Mouse (Mus musculus): ENCODE results near the gene Sipa1.
A peak's percentile ranks its signal among the peaks of the same experiment; 100 is the strongest.
"Not testable (repeated sequence)": the region's sequence is repeated elsewhere in the genome, so short reads cannot be mapped to it uniquely, and the experiment has no call there.

Sipa1 gene

DNA sequence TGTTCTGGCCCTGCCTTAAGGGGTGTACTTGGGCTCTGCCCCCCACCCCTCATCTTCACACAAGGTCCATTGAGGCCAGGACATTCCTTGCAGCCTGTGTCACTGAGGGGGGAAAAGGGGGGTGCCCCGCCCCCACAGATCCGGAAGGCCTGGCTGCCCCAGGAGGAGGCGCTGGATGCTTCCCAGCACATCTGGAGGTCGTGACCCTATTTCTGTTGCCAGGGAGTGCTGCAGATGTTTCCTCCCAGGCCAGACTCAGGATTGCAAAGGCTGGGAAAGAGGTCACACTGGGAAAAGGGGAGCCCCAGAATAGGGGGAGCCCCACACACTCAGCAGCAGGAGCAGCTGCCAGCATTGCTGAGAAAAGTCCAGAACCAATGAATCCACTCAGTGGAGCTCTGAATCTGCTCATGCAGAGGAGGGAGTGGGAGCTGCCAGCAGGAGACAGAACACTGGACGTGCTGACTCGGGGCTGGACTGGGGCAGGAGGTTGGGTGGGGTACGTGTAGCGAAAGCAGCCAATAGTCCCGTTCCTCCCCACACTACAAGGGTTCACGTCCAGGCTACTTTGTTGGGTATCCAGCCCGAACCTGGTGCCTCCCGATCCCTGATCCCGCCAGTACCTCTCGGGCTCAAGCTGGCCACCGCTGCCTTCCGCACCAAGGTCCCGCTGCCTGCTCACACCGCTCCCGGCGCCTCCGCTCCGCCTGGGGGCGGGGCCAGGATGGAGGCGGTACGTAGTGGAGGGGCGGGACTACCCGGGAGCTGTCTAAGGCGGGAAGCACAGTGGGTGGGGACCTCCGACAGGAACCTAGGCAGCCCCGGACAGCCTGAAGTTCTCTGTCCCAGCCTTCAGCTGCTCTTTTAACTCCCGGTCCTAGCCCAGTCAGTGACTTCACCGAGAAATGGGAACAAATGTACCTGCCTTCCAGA is at the start of gene Sipa1:
Sipa1 (minus strand) TSS at position 727 of the 933 bp plus-strand sequence.
- DNase-seq (ENCODE audit: low spot score) = peak; percentile 87

DNA sequence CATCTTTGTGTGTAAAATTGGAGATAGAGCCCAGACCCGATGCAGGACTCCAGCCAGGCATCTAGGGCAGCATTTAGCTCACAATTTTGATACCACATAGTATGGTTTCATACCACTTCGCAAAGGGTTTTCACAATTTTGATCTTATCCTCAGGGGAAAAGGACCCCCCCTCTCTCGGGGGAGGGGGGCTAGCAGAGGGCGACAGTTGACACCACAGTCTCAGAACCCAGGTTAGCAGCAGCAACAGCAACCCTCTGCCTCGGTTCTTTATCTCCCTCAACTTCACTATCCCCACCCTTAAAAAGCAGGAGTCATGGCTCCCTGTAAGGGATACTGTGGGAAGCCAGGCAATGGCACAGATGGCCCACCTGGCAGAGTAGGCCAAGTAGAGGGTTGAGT is 49.7 kb upstream of the Sipa1 start:
- no peak for DNase-seq (ENCODE audit: low spot score)

DNA sequence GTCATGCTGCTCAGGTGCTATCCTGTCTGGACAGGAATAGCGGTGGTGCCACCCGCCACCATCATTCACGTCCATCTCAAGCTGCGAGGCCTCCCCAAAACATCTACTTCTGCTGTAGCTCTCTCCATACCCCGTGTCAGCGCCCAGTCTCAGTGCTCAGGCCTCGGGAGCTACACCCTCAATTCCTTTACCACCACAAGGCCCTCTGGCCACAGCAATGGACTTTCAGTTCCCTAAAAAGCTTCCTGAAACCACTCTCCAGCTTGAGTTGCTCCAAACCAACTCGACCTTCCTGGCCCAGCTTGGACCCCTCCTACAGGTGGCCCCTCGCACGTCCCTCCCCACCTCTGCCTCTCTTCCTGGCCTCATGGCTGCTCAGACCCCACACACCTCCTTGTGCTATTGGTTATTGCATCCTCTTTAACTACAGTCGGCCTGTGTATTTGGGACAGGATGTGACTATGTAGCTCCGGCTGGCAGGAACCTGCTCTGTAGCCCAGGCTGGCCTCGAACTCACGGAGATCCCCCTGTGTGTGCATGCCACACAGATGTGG is 48.5 kb upstream of the Sipa1 start:
- DNase-seq (ENCODE audit: low spot score) = no peak

DNA sequence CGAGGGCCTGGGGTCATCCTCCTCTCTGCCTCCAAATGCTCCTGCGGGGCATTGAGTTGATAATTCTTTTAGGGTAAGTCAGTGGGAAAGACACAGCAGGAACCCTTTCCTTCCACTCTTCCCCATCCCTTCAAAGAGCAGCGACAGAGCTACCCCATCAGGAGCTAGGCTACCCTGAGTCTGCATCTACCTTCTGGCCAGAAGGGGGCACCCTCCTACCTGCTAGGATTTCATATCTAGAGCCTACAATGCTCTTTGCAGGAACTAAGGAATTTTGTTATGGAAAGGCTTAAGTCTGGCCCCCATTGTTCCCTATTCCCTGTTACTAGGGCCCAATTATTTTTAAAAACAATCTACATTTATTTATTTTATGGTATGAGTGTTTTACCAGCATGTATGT is 47.7 kb upstream of the Sipa1 start:
- no peak for DNase-seq (ENCODE audit: low spot score)

DNA sequence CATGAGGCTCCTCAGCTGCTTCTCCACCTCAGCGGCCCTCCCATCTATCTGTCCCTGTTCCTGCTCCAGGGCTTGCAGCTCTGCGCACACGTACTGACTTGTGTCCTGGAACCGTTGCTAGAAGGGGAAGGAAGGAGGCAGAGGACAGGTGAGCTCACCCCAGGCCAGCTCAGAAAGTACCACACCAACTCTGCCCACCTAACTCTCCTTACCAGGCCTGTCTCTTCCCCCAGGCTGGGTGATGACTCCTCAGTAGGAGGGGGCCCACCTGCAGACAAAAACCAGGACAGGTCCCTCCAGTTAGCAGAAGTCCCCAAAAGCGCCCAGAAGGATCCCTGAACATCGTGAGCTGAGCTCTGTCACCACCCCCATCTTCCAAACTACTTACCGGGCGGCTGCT is 47.1 kb upstream of the Sipa1 start:
- no peak for DNase-seq (ENCODE audit: low spot score)

DNA sequence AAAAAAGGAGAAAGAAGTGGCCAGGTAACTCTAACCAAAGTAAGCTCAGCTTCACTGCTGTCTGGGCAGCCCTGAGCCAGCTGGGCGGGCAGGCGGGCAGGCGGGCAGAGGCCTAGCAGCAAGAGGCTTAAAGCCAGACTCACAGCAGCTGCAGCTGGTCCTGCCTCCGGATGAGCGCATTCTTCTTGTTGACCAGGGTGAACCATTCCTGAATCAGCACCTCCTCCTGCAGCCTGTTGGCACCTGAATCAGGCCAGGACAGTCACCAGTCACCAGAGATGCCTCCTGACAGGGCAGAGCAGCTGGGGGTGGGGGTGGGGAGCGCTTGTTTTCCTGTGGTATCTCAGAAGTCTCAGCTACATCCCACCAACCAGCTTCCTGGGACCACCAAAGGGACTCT is 46.6 kb upstream of the Sipa1 start:
- no peak for DNase-seq (ENCODE audit: low spot score)

DNA sequence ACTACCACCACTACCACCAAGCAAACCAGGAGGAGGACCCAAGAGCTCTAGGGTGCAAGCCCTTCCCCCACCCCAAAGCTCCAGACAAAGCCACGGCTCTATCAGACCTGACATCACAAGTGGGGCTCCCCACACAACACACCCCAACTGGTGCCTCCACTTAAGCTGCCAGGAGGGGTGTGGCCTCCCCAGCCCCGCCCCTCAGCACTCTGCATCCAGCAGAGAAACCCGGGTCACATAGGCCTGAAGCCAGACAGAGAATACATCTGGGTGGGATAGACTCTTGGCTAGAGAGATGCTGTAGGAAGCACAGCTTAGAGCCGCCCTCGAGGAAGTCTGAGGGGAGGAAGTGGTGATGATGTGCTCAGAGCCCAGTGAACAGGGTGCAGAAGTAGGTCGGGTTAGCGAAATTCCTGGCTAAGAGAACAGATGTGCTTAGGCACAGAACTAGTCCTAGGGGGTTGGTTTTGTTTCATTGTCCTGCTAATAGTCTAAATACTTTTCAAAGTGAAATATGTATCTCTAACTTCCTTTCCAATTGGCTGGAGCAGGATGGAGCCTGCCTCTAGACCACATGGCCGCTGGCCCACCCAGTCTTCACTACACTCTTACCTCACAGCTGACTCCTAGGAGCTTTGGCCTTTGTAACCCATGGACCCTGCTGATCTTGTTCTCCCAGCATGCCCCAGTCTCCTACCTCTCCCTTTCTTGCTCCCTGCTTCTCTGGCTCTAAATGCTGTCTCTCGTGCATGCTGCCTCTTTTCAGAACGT is 41.5 kb upstream of the Sipa1 start:
- DNase-seq (ENCODE audit: low spot score) = no peak

DNA sequence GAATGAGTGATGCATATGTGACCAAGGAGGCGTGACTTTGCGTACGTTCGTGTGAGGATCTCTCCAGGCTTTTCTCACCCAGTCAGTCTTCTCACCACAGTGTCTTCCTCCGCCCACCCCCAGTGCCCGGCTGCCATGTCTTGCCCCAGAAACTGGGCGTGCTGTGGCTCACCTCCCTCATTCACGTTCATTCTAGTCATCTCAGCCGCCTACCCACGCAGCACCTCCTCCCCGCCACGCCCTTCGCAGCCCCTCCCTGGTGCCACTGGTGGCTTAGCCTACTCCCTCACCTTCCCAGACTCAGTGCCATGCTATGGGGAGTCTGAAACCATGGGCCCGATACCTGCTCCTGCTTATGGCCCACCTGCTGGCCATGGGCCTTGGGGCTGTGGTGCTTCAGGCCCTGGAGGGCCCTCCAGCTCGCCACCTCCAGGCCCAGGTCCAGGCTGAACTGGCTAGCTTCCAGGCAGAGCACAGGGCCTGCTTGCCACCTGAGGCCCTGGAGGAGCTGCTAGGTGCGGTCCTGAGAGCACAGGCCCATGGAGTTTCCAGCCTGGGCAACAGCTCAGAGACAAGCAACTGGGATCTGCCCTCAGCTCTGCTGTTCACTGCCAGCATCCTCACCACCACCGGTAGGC is 40.8 kb upstream of the Sipa1 start, which contains the start of gene Kcnk7:
Kcnk7 (plus strand) TSS at position 205 of the 638 bp plus-strand sequence.
- DNase-seq (ENCODE audit: low spot score) = no peak

DNA sequence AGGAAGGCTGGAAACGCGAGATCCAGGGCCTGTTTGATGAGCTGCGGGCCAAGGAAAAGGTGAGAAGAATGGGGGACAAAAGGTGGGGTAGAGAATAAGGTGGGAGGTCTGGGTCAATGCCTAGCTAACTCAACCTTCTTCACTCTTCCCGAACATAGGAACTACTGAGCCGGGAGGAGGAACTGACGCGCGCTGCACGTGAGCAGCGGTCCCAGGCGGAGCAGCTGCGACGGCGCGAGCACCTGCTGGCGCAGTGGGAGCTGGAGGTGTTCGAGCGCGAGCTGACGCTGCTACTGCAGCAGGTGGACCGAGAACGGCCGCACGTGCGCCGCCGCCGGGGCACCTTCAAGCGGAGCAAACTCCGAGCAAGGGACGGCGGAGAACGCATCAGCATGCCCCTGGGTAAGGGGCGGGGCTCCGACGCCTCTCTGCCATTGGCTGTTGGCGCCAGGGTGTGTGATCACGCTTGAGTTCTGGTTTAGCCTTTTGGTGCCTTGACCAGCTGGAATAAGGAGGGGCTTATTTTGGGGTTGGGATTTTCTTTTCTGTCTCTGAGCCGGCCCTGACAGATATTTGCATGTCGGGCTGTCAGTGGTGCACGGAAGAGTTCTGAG is 32.4 kb upstream of the Sipa1 start:
- DNase-seq (ENCODE audit: low spot score) = peak; percentile 73

DNA sequence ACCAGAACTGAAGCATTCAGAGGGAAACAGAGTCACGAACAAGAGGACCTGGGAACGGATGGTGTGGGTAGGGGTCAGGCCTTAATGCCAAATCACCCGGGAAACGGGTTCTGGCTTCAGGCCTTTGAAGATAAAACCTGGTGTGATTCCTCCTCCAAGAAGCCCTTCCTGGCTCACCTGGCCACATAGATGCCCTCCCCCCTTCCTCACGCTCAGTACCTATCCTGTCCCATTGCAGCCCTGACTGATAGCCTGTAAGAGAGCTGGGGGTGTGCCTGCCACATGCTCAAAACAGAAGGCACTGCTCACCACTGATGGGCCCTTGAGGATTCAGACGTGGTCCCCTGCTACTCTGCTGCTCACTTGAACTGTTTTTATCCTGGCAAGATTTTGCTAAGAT is 30.3 kb upstream of the Sipa1 start:
- DNase-seq (ENCODE audit: low spot score) = no peak

DNA sequence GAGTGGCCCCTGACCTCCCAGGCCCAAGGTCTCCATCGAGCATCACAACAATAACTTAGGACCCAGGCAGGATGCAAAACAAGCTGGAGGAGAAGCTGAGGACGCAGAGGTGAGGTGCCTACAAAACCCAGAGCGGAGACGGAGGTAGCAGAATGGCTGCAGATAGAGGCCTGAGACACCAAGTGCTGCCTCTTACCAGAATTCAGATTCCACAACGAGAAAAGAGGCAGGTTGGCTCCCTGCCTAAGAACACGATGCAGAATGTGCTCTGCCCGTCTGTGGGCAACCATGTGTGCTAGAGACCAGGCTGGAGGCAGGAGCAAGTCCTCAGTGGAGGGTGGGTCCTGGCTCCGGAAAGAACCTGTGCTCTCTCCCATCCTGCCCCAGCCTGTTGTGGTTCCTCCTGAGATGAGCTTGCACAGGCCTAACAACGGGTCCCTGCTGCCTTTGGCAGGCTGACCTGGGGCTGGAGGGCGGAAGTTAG is 29.4 kb upstream of the Sipa1 start:
- no peak for DNase-seq (ENCODE audit: low spot score)

DNA sequence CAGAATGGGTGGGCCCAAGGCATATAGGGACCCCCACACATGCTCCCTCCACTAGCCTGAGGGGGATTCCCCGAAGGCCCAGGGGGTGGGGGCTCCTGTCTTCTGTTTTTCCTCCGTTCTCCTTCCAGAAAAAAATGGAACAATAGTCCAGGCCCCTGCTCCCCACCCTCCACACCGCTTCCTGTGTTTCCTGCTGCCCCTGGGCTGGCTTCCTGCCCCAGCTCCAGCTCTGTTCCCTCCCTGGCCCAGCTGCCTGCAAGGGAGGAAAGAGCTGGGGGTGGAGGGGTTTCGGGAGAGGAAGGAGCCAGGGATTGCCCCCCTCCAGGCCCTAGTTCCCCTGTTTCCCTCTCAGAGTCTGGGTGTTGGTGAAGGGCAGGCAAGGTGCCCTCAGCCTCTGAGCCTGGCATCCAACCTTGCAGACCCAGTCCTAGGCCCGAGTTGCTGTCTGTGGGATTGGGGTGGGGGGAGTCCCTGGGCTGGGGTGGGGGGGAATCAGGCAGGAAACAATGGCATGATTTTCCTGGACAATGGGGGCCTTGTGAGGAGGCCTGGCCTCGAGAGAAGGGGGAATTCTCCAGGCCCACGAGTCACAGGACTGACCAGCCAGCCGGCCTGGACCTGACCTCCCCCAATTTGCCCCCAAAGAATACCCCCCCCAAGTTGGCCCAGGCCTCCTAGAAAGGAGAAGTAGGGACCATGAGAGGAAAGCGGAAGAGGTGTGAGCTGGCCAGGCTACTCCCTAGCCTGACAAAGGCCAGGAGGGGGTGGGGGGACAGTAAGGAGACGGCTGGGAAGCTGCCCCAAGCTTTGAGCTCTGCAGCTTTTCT is 28.8 kb upstream of the Sipa1 start:
- DNase-seq (ENCODE audit: low spot score) = no peak

DNA sequence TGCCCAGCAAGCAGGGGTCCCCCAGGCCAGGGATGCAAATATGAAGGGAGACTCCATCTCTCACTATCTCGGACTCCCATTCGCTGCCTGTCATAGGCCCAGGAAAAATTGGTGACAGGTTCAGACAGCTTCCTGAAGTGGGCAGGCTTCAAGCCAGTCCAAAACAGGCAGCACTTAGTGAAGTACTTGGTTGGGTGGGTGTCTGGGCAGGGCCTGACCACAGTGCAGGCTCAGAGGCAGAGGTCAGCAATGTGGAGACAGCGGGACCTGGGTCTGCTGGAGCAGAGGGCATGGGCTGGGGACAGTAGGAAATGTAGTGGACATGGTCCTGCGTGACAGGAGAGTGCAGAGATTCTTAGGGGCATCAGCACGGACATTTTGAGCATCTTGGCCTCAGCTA is 28.1 kb upstream of the Sipa1 start:
- DNase-seq (ENCODE audit: low spot score) = no peak

DNA sequence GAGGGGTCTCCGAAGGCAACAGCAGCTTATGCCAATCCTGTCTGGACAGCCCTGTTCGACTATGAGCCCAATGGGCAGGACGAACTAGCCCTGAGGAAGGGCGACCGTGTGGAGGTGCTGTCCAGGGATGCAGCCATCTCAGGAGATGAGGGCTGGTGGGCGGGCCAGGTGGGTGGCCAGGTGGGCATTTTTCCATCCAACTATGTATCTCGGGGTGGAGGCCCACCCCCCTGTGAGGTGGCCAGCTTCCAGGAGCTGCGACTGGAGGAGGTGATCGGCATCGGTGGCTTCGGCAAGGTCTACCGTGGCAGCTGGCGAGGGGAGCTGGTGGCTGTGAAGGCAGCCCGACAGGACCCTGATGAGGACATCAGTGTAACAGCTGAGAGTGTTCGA is 26.8 kb upstream of the Sipa1 start:
- DNase-seq (ENCODE audit: low spot score) = no peak

DNA sequence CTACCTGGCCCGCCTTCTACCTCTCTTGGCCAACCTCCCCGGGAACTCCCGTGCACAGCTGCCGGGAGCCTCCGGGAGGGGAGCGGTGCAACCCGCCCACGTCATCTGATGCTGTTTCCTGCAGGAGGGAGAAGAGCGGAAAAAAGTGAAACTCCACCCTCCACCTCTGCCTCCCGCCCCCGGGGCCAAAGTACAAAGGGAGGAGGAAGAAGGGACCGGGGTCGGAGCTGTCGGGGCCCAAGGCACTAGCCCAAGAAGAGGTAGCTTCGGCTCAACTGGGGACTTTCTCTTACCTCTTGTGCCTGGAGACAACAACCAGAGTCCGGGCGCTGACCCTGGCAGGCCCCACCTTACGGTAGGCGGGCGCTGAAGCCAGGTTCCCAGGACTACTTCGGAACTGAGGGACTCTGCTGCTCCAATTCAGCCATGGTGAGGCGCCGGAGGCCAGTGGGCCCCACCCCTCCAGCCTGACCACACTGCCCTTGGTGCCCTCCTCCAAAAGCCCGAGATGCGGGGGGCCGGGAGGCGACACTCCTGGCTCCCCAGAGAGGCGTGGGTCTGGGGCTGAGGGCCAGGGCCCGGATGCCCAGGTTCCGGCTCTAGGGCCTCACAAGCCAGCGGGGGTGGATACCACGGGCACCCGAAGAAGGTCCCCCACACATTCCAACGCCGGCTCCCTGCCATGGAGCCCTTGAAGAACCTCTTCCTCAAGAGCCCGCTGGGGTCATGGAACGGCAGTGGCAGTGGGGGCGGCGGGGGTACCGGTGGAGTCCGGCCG is 26.2 kb upstream of the Sipa1 start:
- DNase-seq (ENCODE audit: low spot score) = peak; percentile 87

DNA sequence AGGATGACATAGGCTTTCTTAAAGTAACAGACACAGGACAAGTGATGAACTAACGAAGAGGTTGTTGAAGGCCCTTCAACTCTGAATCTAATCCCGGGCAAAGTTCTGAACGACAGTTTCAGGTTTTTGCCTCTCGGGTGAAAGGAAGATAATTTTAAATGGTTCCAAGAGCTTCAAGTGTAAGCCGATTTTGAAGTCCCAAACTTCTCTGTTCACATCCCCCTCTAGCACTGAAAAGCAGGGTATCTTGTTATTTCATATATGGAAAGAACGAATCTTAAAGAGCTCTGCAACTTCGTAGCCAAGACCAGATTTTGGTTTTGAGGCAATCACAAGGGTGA is 25.6 kb upstream of the Sipa1 start:
- no peak for DNase-seq (ENCODE audit: low spot score)

DNA sequence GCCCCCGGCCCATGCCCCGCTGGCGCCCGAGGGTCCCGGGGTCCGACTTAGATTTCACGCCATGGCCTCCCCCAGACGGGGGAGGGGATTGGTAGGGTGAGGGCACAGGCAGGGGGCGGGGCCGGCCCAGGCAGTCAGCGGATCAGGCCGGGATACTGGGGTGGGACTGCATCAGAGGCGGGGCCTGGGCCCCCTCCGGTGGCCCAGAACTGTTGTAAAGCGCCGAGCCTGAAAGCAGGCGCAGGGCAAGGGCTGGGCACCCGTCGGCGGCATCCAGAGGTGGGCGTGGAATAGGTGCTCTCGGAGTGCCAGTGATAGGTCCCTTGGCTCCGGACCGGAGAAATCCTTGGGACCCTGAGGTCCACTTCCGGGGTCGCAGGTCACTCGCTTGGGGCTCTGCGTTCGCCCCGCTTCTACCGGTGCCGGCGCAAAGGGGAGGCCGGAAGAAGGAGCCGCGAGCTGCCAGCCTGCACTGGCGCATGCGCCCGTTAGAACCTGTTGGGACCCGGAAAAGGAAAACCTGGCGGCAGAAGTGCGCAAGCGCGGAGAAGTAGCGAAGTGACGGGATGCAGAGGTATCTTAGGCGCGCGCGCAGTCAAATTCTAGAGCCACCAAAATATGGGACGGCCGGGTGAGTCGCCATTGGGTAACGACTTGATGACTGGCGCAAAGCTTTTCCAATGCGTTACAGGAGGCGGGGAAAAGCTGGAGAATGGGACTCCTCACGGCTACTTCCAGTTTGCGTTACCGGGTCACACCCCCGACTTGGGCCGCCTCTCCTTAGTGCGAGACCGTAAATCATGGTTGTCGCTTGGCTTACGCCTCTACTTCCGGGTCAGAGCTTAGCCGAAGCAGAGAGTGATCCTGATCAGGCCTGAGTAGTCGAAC is 24.9 kb upstream of the Sipa1 start, which contains the start of the genes Map3k11 and Pcnx3:
Map3k11 (plus strand) TSS at position 543 of the 888 bp plus-strand sequence.
Pcnx3 (minus strand) TSS at position 709 of the 888 bp plus-strand sequence.
- peak; percentile 96 for DNase-seq (ENCODE audit: low spot score)

DNA sequence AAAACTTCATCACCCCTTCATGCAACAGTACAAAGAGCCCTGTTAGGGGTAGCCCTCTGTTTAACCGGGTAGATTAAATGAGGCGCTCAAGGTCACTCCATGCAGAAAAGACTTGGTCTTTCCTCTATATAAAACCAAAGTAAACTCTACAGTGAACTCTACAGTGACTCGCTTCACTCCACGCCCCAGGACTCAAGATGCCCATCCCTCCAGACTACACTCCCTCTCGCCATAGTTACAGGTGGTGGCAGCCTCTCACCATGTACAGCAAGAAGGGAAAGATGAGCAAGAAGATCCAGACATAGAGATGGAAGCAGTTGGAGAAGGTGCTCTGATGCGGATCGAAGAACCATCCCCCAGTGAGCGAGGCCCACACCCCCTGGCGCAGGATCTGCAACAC is 24.2 kb upstream of the Sipa1 start:
- no peak for DNase-seq (ENCODE audit: low spot score)

DNA sequence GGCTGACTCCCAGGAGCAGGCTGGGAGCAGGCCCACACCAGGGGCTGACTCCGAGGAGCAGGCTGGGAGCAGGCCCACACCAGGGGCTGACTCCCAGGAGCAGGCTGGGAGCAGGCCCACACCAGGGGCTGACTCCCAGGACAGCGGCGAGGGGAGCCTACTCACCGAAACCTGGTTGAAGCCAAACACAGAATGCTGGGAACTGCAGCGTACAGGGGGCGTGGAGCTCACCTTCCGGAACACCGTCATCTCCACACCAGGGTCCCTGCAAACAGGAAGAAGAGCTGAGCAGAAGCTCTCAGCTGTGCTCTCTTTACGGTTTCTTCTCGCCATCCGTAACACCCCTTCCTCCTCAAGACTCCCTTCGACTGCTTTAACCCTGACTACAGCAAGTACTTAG is 23.4 kb upstream of the Sipa1 start:
- DNase-seq (ENCODE audit: low spot score) = not testable (repeated sequence)
